Mouse (Mus musculus): ENCODE measurements around the gene Lrig3.

GRCm38 (mm10) chr10:125985795-125986194, 19.8 kb downstream of the Lrig3 start:
- TF ChIP-seq HCFC1 (IDR thresholded peaks at IDR 0.05; ENCODE audit: borderline replicate concordance, insufficient read depth, low read length) (no peak), ZC3H11A (IDR thresholded peaks at IDR 0.05; ENCODE audit: borderline replicate concordance, low read depth, low read length) (no peak), MAFK (IDR thresholded peaks at IDR 0.05; ENCODE audit: insufficient read depth, low read depth, low read length) (no peak), CHD2 (IDR thresholded peaks at IDR 0.05; ENCODE audit: low read depth, low read length) (no peak), ZNF384 (IDR thresholded peaks at IDR 0.05; ENCODE audit: low read depth, low read length) (peak; percentile 70; the same call in 1 of the 2 replicates)
